Mouse (Mus musculus) v-Abl transformed pro-B cells (cell line): Measurements from ENCODE around the gene Cep41.

Source experiments
- in situ Hi-C, 2 experiments: fragments of 400-800 bp; cut with MboI; formaldehyde crosslinking; loops; one replicate each; pipeline ENCODE4 v1.15.1; 2025; ENCODE audit not compliant: unreplicated experiment in 2 of 2

Cep41 gene

GRCm38 (mm10) chr6:30675281-30675771, 18.2 kb downstream of the Cep41 start:
- in situ Hi-C loops, result no loop called here

- in situ Hi-C loops, result no loop called here
These were observed 18.8 kb downstream of the Cep41 start for GRCm38 (mm10) chr6:30674714-30675280.

GRCm38 (mm10) chr6:30673764-30674561, 19.6 kb downstream of the Cep41 start:
- in situ Hi-C loops, result no loop called here

GRCm38 (mm10) chr6:30671696-30672095, 21.9 kb downstream of the Cep41 start:
- in situ Hi-C loops, result no loop called here

- in situ Hi-C loops, result no loop called here
These were observed 26.0 kb downstream of the Cep41 start for GRCm38 (mm10) chr6:30667585-30667984.

- in situ Hi-C loops, result no loop called here
These were observed 27.5 kb downstream of the Cep41 start for GRCm38 (mm10) chr6:30666043-30666442.

- in situ Hi-C loops, result no loop called here
These were observed 28.3 kb downstream of the Cep41 start for GRCm38 (mm10) chr6:30665296-30665695.

- in situ Hi-C loops, result no loop called here
These were observed 28.8 kb downstream of the Cep41 start for GRCm38 (mm10) chr6:30664776-30665175.

- in situ Hi-C loops, result no loop called here
These were observed 34.9 kb downstream of the Cep41 start for GRCm38 (mm10) chr6:30658619-30659018.

GRCm38 (mm10) chr6:30657279-30657678, 36.3 kb downstream of the Cep41 start:
- in situ Hi-C loops, result no loop called here

- in situ Hi-C loops, result no loop called here
These were observed 38.6 kb downstream of the Cep41 start for GRCm38 (mm10) chr6:30654932-30655331.

GRCm38 (mm10) chr6:30654402-30654859, 39.1 kb downstream of the Cep41 start:
- in situ Hi-C loops, result no loop called here

- in situ Hi-C loops, result no loop called here
These were observed 40.0 kb downstream of the Cep41 start for GRCm38 (mm10) chr6:30653518-30653917.

GRCm38 (mm10) chr6:30652425-30653188, 40.9 kb downstream of the Cep41 start:
- in situ Hi-C loops, result no loop called here

- in situ Hi-C loops, result no loop called here
These were observed 43.8 kb downstream of the Cep41 start for GRCm38 (mm10) chr6:30649651-30650296.

- in situ Hi-C loops, result no loop called here
These were observed 48.2 kb downstream of the Cep41 start for GRCm38 (mm10) chr6:30645379-30645778.

- in situ Hi-C loops, result no loop called here
These were observed 49.1 kb downstream of the Cep41 start for GRCm38 (mm10) chr6:30644462-30644861.

GRCm38 (mm10) chr6:30643694-30644460, 49.7 kb downstream of the Cep41 start:
- in situ Hi-C loops, result no loop called here

- in situ Hi-C loops, result no loop called here
These were observed 54.8 kb downstream of the Cep41 start, which contains the start of gene Cpa1 for GRCm38 (mm10) chr6:30638674-30639268. Cpa1 (plus strand) TSS chr6:30639218.
